Mouse (Mus musculus) spleen, adult 2 months (tissue): ENCODE results near the gene Il1f6.

Experiments
- CTCF ChIP-seq: fragments of 200-500 bp; IDR thresholded peaks from 2 replicates; pipeline ENCODE4 v1.5.1; 2011; ENCODE audit warnings: mild to moderate bottlenecking, inconsistent platforms; ENCODE audit not compliant: insufficient read depth, insufficient read length, insufficient replicate concordance; ENCODE audit errors: extremely low read depth
- POLR2A ChIP-seq: fragments of 200-500 bp; IDR thresholded peaks from 2 replicates; pipeline ENCODE4 v1.6.1; 2011; ENCODE audit warnings: low read depth, low read length, inconsistent platforms

DNA sequence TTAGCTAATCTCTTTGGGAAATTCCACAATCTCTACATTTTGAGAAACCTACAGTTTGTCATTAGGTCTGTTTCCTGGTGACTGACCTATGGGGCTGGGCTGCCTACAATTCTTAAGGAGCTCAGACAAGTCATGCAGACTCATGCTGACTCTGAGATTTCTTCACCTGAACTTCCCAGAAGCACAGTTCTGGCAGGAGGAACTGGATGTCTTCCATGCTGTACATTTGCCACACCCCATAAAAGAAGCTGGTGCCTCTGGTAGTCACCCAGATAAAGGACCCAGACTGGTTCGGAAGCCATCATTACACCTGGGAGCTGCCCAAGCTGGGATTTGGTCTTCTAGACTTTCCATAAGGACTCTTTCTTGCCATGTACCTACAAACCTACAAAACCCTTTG is 29.0 kb upstream of the Il1f6 start, which contains the start of gene Il1f9:
- TF ChIP-seq CTCF (no peak), POLR2A (no peak)
